Mouse (Mus musculus): ENCODE measurements around the gene Ppp1r3c. TPM values are rescaled to one million over a fixed set of nuclear protein-coding genes. Genes with fewer than 3 reads are reported as not detected.

Gene Ppp1r3c
- polyA plus RNA-seq, 1 experiment = 0.58 TPM

- Histone ChIP-seq H3K27me3 (ENCODE audit: control insufficient read depth, insufficient read depth, low read length, poor library complexity, severe bottlenecking) (no peaks in the 10 kb centered on the region), H3K4me1 (ENCODE audit: control insufficient read depth, insufficient read depth, low read length) (no peaks in the 10 kb centered on the region), H3K9me3 (replicated peaks; ENCODE audit: control insufficient read depth, insufficient read depth, low read length, poor library complexity, severe bottlenecking) (no peaks in the 10 kb centered on the region), H3K4me3 (ENCODE audit: low read depth, low read length) (no peak overlapping the region), H3K9ac (ENCODE audit: low read depth, poor library complexity, severe bottlenecking) (no peak overlapping the region), H3K27ac (ENCODE audit: insufficient read depth, low read length) (no peak overlapping the region), H3K36me3 (ENCODE audit: control insufficient read depth, insufficient read depth, low read length, poor library complexity, severe bottlenecking) (no peaks in the 10 kb centered on the region)
- TF ChIP-seq CTCF (IDR thresholded peaks at IDR 0.05; ENCODE audit: low read depth, low read length) = no peak
- TF ChIP-seq EP300 (IDR thresholded peaks at IDR 0.05; ENCODE audit: insufficient read depth, low read depth, low read length) = no peak
- TF ChIP-seq POLR2A (IDR thresholded peaks at IDR 0.05; ENCODE audit: insufficient read depth, low read length) = no peak
Measured at GRCm38 (mm10) chr19:36686016-36686415, 50.4 kb downstream of the Ppp1r3c start.

- H3K36me3 ChIP-seq (ENCODE audit: control insufficient read depth, insufficient read depth, low read length, poor library complexity, severe bottlenecking) = no peaks in the 10 kb centered on the region
- H3K27ac ChIP-seq (ENCODE audit: insufficient read depth, low read length) = no peak overlapping the region
- H3K9me3 ChIP-seq (replicated peaks; ENCODE audit: control insufficient read depth, insufficient read depth, low read length, poor library complexity, severe bottlenecking) = no peaks in the 10 kb centered on the region
- no peak for TF ChIP-seq POLR2A (IDR thresholded peaks at IDR 0.05; ENCODE audit: insufficient read depth, low read length)
- no peak for TF ChIP-seq EP300 (IDR thresholded peaks at IDR 0.05; ENCODE audit: insufficient read depth, low read depth, low read length)
- no peak for TF ChIP-seq CTCF (IDR thresholded peaks at IDR 0.05; ENCODE audit: low read depth, low read length)
- no peaks in the 10 kb centered on the region for H3K27me3 ChIP-seq (ENCODE audit: control insufficient read depth, insufficient read depth, low read length, poor library complexity, severe bottlenecking)
- H3K4me1 ChIP-seq (ENCODE audit: control insufficient read depth, insufficient read depth, low read length) = no peaks in the 10 kb centered on the region
- H3K9ac ChIP-seq (ENCODE audit: low read depth, poor library complexity, severe bottlenecking) = no peak overlapping the region
- no peak overlapping the region for H3K4me3 ChIP-seq (ENCODE audit: low read depth, low read length)
Measured at GRCm38 (mm10) chr19:36682560-36682959, 53.9 kb downstream of the Ppp1r3c start.

Other genes starting within 250 kb of the Ppp1r3c start
- gene Hectd2, start 182.0 kb downstream of the Ppp1r3c start, polyA plus RNA-seq (2011; ENCODE audit: insufficient read depth, insufficient read length, low read depth, missing spikeins) = 5.9 and 6.0 TPM in 2 replicates
- 415 and 422 TPM in 2 replicates for gene Tnks2, start 97.6 kb upstream of the Ppp1r3c start, polyA plus RNA-seq (2011; ENCODE audit: insufficient read depth, insufficient read length, low read depth, missing spikeins)
- gene Fgfbp3, start 183.0 kb upstream of the Ppp1r3c start, polyA plus RNA-seq (2011; ENCODE audit: insufficient read depth, insufficient read length, low read depth, missing spikeins) = 2.3 and 2.5 TPM in 2 replicates
- gene Btaf1, start 189.4 kb upstream of the Ppp1r3c start, polyA plus RNA-seq (2011; ENCODE audit: insufficient read depth, insufficient read length, low read depth, missing spikeins) = 46.3 and 49.9 TPM in 2 replicates